Mouse (Mus musculus) liver, embryonic 11.5 days (tissue): ENCODE measurements around the gene Gmds. TPM values are rescaled to one million over a fixed set of nuclear protein-coding genes. Genes with fewer than 3 reads are reported as not detected.

Experiments
- ATAC-seq: fragments of 200-750 bp; cut with Nextera tagmentation; replicated peaks from 2 replicates; pipeline ENCODE4 v1.8.0; 2017; ENCODE audit warnings: moderate number of reproducible peaks, mild to moderate bottlenecking, moderate TSS enrichment, moderate library complexity; ENCODE audit not compliant: low FRiP score
- DNase-seq: peaks from one replicate; pipeline ENCODE4 v3.0.0-alpha.2; 2017; ENCODE audit warnings: low spot score
- H3K27ac ChIP-seq: fragments of 300-500 bp; sonication (generic); 2 replicates; pipeline ENCODE4 v1.5.1; 2014; ENCODE audit warnings: mild to moderate bottlenecking, low read depth, low read length, control low read depth
- H3K27me3 ChIP-seq: fragments of 300-500 bp; sonication (generic); replicated peaks from 2 replicates; pipeline ENCODE4 v1.6.1; 2014; ENCODE audit warnings: low read length, mixed read lengths; ENCODE audit not compliant: control insufficient read depth, insufficient read depth
- H3K36me3 ChIP-seq: fragments of 300-500 bp; sonication (generic); 2 replicates; pipeline ENCODE4 v1.6.1; 2014; ENCODE audit warnings: mild to moderate bottlenecking, low read length, moderate library complexity, mixed read lengths; ENCODE audit not compliant: control insufficient read depth, insufficient read depth
- H3K4me1 ChIP-seq: fragments of 300-500 bp; sonication (generic); replicated peaks from 2 replicates; pipeline ENCODE4 v1.6.1; 2014; ENCODE audit warnings: low read length, mixed read lengths; ENCODE audit not compliant: control insufficient read depth, insufficient read depth
- H3K4me2 ChIP-seq: fragments of 300-500 bp; sonication (generic); 2 replicates; pipeline ENCODE4 v1.6.1; 2014; ENCODE audit warnings: mild to moderate bottlenecking, control low read depth, moderate library complexity
- H3K4me3 ChIP-seq: fragments of 300-500 bp; sonication (generic); 2 replicates; pipeline ENCODE4 v1.5.1; 2014; ENCODE audit warnings: low read depth, low read length, control low read depth
- H3K9ac ChIP-seq: fragments of 300-500 bp; sonication (generic); 2 replicates; pipeline ENCODE4 v1.6.1; 2014; ENCODE audit warnings: low read depth, low read length, control low read depth
- H3K9me3 ChIP-seq: fragments of 300-500 bp; sonication (generic); 2 replicates; pipeline ENCODE4 v1.6.1; 2016; ENCODE audit warnings: low read length, inconsistent platforms, mixed read lengths; ENCODE audit not compliant: control insufficient read depth
- WGBS: fragments of 180-500 bp; shearing (Covaris S2); extraction: QIAGEN DNeasy Blood & Tissue Kit; methylation state at CpG from one replicate; pipeline ENCODE4 v1.1.7; 2014; 5-methylcytosine and 5-hydroxymethylcytosine counted together
- polyA plus RNA-seq: library from polyadenylated mRNA; unstranded; fragments of >200 nt; fragmentation: Nextera tagmentation; extraction: Ambion mirVana; gene quantifications from 2 replicates; pipeline ENCODE4 v1.2.1, GENCODE M21; 2014

The Gmds gene
- polyA plus RNA-seq, 1 experiment from 2014 or later, result 19.7 TPM

- H3K9ac ChIP-seq, result no peak overlapping the region
- no peak overlapping the region for H3K4me3 ChIP-seq
- H3K27me3 ChIP-seq, result no peaks in the 10 kb centered on the region
- no peak overlapping the region for H3K27ac ChIP-seq
- 83% methylated on average over 2 of the region's 2 CpGs for WGBS
- no peak for DNase-seq
- no peaks in the 10 kb centered on the region for H3K9me3 ChIP-seq
- H3K36me3 ChIP-seq, result no peaks in the 10 kb centered on the region
- no peaks in the 10 kb centered on the region for H3K4me1 ChIP-seq
- ATAC-seq, result no peak
- no peak overlapping the region for H3K4me2 ChIP-seq
These were observed 65.5 kb downstream of the Gmds start for GRCm38 (mm10) chr13:32272937-32273496.

GRCm38 (mm10) chr13:32269757-32270156 is 68.8 kb downstream of the Gmds start:
- no peak overlapping the region for H3K4me3 ChIP-seq
- H3K4me2 ChIP-seq, result no peak overlapping the region
- no peaks in the 10 kb centered on the region for H3K9me3 ChIP-seq
- ATAC-seq (no peak), DNase-seq (no peak)
- H3K9ac ChIP-seq, result no peak overlapping the region
- 78% methylated on average over 2 of the region's 2 CpGs for WGBS
- H3K27ac ChIP-seq, result no peak overlapping the region
- no peaks in the 10 kb centered on the region for H3K4me1 ChIP-seq
- H3K36me3 ChIP-seq, result no peaks in the 10 kb centered on the region
- H3K27me3 ChIP-seq, result no peaks in the 10 kb centered on the region

- Histone ChIP-seq H3K4me3 (no peak overlapping the region), H3K36me3 (no peaks in the 10 kb centered on the region), H3K9ac (no peak overlapping the region), H3K27me3 (no peaks in the 10 kb centered on the region), H3K4me1 (no peaks in the 10 kb centered on the region), H3K27ac (no peak overlapping the region), H3K4me2 (no peak overlapping the region), H3K9me3 (no peaks in the 10 kb centered on the region)
- whole genome bisulfite sequencing, result 78% methylated on average over 2 of the region's 2 CpGs
- no peak for ATAC-seq
- DNase-seq, result no peak
These were observed 69.3 kb downstream of the Gmds start for GRCm38 (mm10) chr13:32269261-32269660.

GRCm38 (mm10) chr13:32268284-32268683 is 70.3 kb downstream of the Gmds start:
- ATAC-seq, result no peak
- 42% methylated on average over 3 of the region's 3 CpGs for WGBS
- no peaks in the 10 kb centered on the region for H3K4me1 ChIP-seq

GRCm38 (mm10) chr13:32267184-32267775 is 71.3 kb downstream of the Gmds start:
- H3K9me3 ChIP-seq, result no peaks in the 10 kb centered on the region
- H3K36me3 ChIP-seq, result no peaks in the 10 kb centered on the region
- H3K9ac ChIP-seq, result no peak overlapping the region
- no peak overlapping the region for H3K4me3 ChIP-seq
- H3K27ac ChIP-seq, result no peak overlapping the region
- DNase-seq, result no peak
- no peak for ATAC-seq
- no peaks in the 10 kb centered on the region for H3K4me1 ChIP-seq
- H3K27me3 ChIP-seq, result no peaks in the 10 kb centered on the region
- WGBS, result 35% methylated on average over 2 of the region's 2 CpGs
- H3K4me2 ChIP-seq, result no peak overlapping the region

More at GRCm38 (mm10) chr13:32268284-32268683, 70.3 kb downstream of the Gmds start:
- Histone ChIP-seq H3K4me2 (no peak overlapping the region), H3K9me3 (no peaks in the 10 kb centered on the region), H3K27ac (no peak overlapping the region), H3K36me3 (no peaks in the 10 kb centered on the region), H3K9ac (no peak overlapping the region), H3K4me3 (no peak overlapping the region), H3K27me3 (no peaks in the 10 kb centered on the region)
- no peak for DNase-seq

- H3K27ac ChIP-seq, result no peak overlapping the region
- no peak for ATAC-seq
- H3K27me3 ChIP-seq, result no peaks in the 10 kb centered on the region
- no peak overlapping the region for H3K4me3 ChIP-seq
- no peak overlapping the region for H3K4me2 ChIP-seq
- H3K9me3 ChIP-seq, result no peaks in the 10 kb centered on the region
- 63% methylated on average over 3 of the region's 3 CpGs for WGBS
- no peaks in the 10 kb centered on the region for H3K4me1 ChIP-seq
- H3K36me3 ChIP-seq, result no peaks in the 10 kb centered on the region
- DNase-seq, result no peak
- no peak overlapping the region for H3K9ac ChIP-seq
These were observed 71.8 kb downstream of the Gmds start for GRCm38 (mm10) chr13:32266721-32267120.

- WGBS, result 58% methylated on average over 2 of the region's 2 CpGs
- ATAC-seq, result no peak
These were observed 82.4 kb downstream of the Gmds start for GRCm38 (mm10) chr13:32256121-32256520.

GRCm38 (mm10) chr13:32252276-32252675 is 86.3 kb downstream of the Gmds start:
- Histone ChIP-seq H3K4me1 (0 out of 2 replicates have a peak, but pooled peaks cover 5% of the 10 kb centered on the region), H3K4me3 (no peak overlapping the region), H3K4me2 (no peak overlapping the region), H3K27ac (no peak overlapping the region), H3K27me3 (no peaks in the 10 kb centered on the region), H3K9me3 (no peaks in the 10 kb centered on the region), H3K36me3 (no peaks in the 10 kb centered on the region), H3K9ac (no peak overlapping the region)
- WGBS, result 26% methylated on average over 4 of the region's 4 CpGs
- ATAC-seq (no peak), DNase-seq (no peak)

More at GRCm38 (mm10) chr13:32256121-32256520, 82.4 kb downstream of the Gmds start:
- H3K9ac ChIP-seq, result no peak overlapping the region
- H3K4me3 ChIP-seq, result no peak overlapping the region
- H3K4me2 ChIP-seq, result no peak overlapping the region
- H3K9me3 ChIP-seq, result no peaks in the 10 kb centered on the region
- no peak overlapping the region for H3K27ac ChIP-seq
- no peak for DNase-seq
- no peaks in the 10 kb centered on the region for H3K27me3 ChIP-seq
- H3K4me1 ChIP-seq, result 0 out of 2 replicates have a peak, but pooled peaks cover 5% of the 10 kb centered on the region
- H3K36me3 ChIP-seq, result no peaks in the 10 kb centered on the region

GRCm38 (mm10) chr13:32242200-32242599 is 96.3 kb downstream of the Gmds start:
- 58% methylated on average over 4 of the region's 4 CpGs for WGBS
- H3K4me2 ChIP-seq, result no peak overlapping the region
- H3K27me3 ChIP-seq, result no peaks in the 10 kb centered on the region
- H3K9me3 ChIP-seq, result no peaks in the 10 kb centered on the region
- no peaks in the 10 kb centered on the region for H3K36me3 ChIP-seq
- no peaks in the 10 kb centered on the region for H3K4me1 ChIP-seq
- H3K4me3 ChIP-seq, result no peak overlapping the region
- DNase-seq, result no peak
- ATAC-seq, result no peak
- no peak overlapping the region for H3K27ac ChIP-seq
- H3K9ac ChIP-seq, result no peak overlapping the region
